Mouse (Mus musculus) limb, embryonic 11.5 days (tissue): ENCODE measurements around the gene Bicral. TPM values are rescaled to one million over a fixed set of nuclear protein-coding genes. Genes with fewer than 3 reads are reported as not detected.
A peak's percentile ranks its signal among the peaks of the same experiment; 100 is the strongest.
"Not testable (repeated sequence)": the region's sequence is repeated elsewhere in the genome, so short reads cannot be mapped to it uniquely, and the experiment has no call there.

Experiments
- ATAC-seq: fragments of 200-750 bp; cut with Nextera tagmentation; 2 replicates; pipeline ENCODE4 v1.8.0; 2017; ENCODE audit warnings: low read depth; ENCODE audit not compliant: insufficient number of reproducible peaks, low FRiP score, low TSS enrichment
- DNase-seq: peaks from one replicate; pipeline ENCODE4 v3.0.0-alpha.2; 2015; ENCODE audit warnings: low spot score
- H3K27ac ChIP-seq: fragments of 300-500 bp; sonication (generic); replicated peaks from 2 replicates; pipeline ENCODE4 v1.5.1; 2014; ENCODE audit warnings: low read depth, mild to moderate bottlenecking, low read length
- H3K27me3 ChIP-seq: fragments of 300-500 bp; sonication (generic); 2 replicates; pipeline ENCODE4 v1.6.1; 2014; ENCODE audit warnings: mild to moderate bottlenecking, low read length, mixed read lengths; ENCODE audit not compliant: control insufficient read depth, insufficient read depth
- H3K36me3 ChIP-seq: fragments of 300-500 bp; sonication (generic); 2 replicates; pipeline ENCODE4 v1.6.1; 2014; ENCODE audit warnings: mild to moderate bottlenecking, low read length, moderate library complexity, mixed read lengths; ENCODE audit not compliant: control insufficient read depth, insufficient read depth
- H3K4me1 ChIP-seq: fragments of 300-500 bp; sonication (generic); 2 replicates; pipeline ENCODE4 v1.6.1; 2014; ENCODE audit warnings: low read length, mixed read lengths; ENCODE audit not compliant: control insufficient read depth, insufficient read depth
- H3K4me2 ChIP-seq: fragments of 300-500 bp; sonication (generic); 2 replicates; pipeline ENCODE4 v1.6.1; 2014; ENCODE audit warnings: low read depth, mild to moderate bottlenecking, moderate library complexity; ENCODE audit not compliant: severe bottlenecking
- H3K4me3 ChIP-seq: fragments of 300-500 bp; sonication (generic); 2 replicates; pipeline ENCODE4 v1.5.1; 2014; ENCODE audit warnings: low read depth, low read length
- H3K9ac ChIP-seq: fragments of 300-500 bp; sonication (generic); 2 replicates; pipeline ENCODE4 v1.6.1; 2014; ENCODE audit warnings: mild to moderate bottlenecking, low read length
- H3K9me3 ChIP-seq: fragments of 300-500 bp; sonication (generic); 2 replicates; pipeline ENCODE4 v1.6.1; 2016; ENCODE audit warnings: low read length; ENCODE audit not compliant: control insufficient read depth
- WGBS: fragments of 180-500 bp; shearing (Covaris S2); extraction: QIAGEN DNeasy Blood & Tissue Kit; methylation state at CpG from one replicate; pipeline ENCODE4 v1.1.7; 2014; 5-methylcytosine and 5-hydroxymethylcytosine counted together
- polyA plus RNA-seq: library from polyadenylated mRNA; unstranded; fragments of >200 nt; fragmentation: Nextera tagmentation; extraction: Ambion mirVana; gene quantifications from 2 replicates; pipeline ENCODE4 v1.2.1, GENCODE M21; 2014

Bicral gene
- polyA plus RNA-seq, 1 experiment from 2014 or later = 4.6 TPM

- Histone ChIP-seq H3K4me1 (peaks cover 9% of the 10 kb centered on the region), H3K36me3 (no peaks in the 10 kb centered on the region), H3K9me3 (no peaks in the 10 kb centered on the region), H3K27me3 (no peaks in the 10 kb centered on the region), H3K9ac (peak overlapping the region; percentile 100), H3K27ac (peak overlapping the region; percentile 100; the same call in 1 of the 2 replicates), H3K4me3 (peak overlapping the region; percentile 83), H3K4me2 (peak overlapping the region; percentile 72)
- peak; percentile 40 for DNase-seq
- no peak for ATAC-seq
- 76% methylated on average over 15 of the region's 15 CpGs for WGBS
Observed at GRCm38 (mm10) chr17:46855328-46856106, 2.8 kb downstream of the Bicral start.

GRCm38 (mm10) chr17:46854640-46855110 lies 3.6 kb downstream of the Bicral start:
- ATAC-seq = no peak
- 86% methylated on average over 8 of the region's 8 CpGs for WGBS
- H3K9ac ChIP-seq = no peak overlapping the region

DNA sequence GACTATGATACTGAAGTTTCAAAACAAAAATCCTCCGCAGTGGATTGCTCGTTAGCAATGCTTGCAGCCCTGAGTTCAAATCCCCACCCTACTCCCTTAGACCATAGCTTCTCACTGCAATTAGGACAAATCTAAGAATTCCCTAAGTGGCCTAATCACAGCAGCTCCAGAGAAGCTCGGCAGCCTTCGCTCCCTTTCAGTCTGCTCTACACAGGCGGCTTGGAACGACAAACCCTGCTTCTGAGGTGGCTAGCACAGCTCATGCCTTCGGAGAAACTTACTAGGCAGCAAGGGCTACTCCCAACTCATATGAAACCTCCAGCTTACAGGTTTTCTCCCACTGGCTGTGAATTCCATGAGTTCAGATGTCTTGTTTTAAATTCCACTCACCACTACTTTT lies 4.2 kb downstream of the Bicral start:
- H3K4me2 ChIP-seq = no peak overlapping the region
- H3K4me1 ChIP-seq = peaks cover 9% of the 10 kb centered on the region
- H3K27ac ChIP-seq = no peak overlapping the region
- DNase-seq = no peak
- no peaks in the 10 kb centered on the region for H3K36me3 ChIP-seq
- 82% methylated on average over 7 of the region's 7 CpGs for WGBS
- H3K4me3 ChIP-seq = no peak overlapping the region
- H3K27me3 ChIP-seq = no peaks in the 10 kb centered on the region
- ATAC-seq = no peak
- H3K9ac ChIP-seq = no peak overlapping the region
- no peaks in the 10 kb centered on the region for H3K9me3 ChIP-seq

More at GRCm38 (mm10) chr17:46854640-46855110, 3.6 kb downstream of the Bicral start:
- H3K4me3 ChIP-seq = peak overlapping the region; percentile 83; the same call in 1 of the 2 replicates
- H3K27ac ChIP-seq = peak overlapping the region; percentile 100; the same call in 1 of the 2 replicates
- peaks cover 9% of the 10 kb centered on the region for H3K4me1 ChIP-seq
- DNase-seq = no peak
- no peaks in the 10 kb centered on the region for H3K36me3 ChIP-seq
- H3K9me3 ChIP-seq = no peaks in the 10 kb centered on the region
- H3K4me2 ChIP-seq = no peak overlapping the region
- H3K27me3 ChIP-seq = no peaks in the 10 kb centered on the region

DNA sequence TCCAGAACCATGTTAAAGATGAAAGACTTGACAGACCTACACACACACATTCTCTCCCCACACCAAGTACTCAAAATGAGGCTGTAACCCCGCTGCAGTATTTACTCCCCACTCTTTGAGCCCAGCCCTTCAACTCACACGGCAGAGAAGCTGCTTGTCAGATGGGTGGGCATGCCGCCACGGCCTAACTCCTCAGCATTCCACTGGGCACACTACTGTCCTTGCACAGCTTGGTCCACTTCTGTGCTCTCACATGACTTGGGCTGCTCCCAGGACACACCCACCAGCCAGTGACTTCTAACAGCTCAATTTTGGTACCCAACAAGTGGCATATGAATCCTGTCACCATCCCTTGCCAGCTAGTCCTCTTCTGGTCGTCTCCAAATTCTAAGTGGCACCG lies 5.0 kb downstream of the Bicral start:
- DNase-seq (no peak), ATAC-seq (no peak)
- H3K4me2 ChIP-seq = no peak overlapping the region
- no peaks in the 10 kb centered on the region for H3K9me3 ChIP-seq
- peaks cover 9% of the 10 kb centered on the region for H3K4me1 ChIP-seq
- H3K4me3 ChIP-seq = no peak overlapping the region
- no peaks in the 10 kb centered on the region for H3K27me3 ChIP-seq
- H3K36me3 ChIP-seq = no peaks in the 10 kb centered on the region
- WGBS = 51% methylated on average over 6 of the region's 6 CpGs
- H3K27ac ChIP-seq = no peak overlapping the region
- no peak overlapping the region for H3K9ac ChIP-seq

DNA sequence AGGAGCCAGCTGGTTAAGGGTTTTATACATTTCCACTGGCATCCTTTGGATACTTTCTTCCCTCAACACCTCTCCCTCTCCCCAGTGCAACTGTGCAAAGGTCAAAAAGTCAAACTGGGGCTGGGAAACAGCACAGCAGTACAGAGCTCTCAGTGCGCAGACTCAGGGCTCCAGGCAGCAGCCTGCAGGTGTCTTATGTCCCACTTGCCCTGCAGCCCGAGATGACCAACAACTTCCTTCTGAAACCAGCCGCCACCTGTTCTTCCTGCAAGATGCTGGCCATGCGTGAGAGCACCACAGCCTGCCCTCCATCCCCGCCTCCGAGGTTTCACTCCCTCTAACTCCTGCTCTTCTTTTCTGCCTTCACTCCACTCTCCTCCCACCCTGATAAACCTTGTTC lies 5.6 kb downstream of the Bicral start:
- H3K36me3 ChIP-seq = no peaks in the 10 kb centered on the region
- ATAC-seq (no peak), DNase-seq (peak; percentile 72)
- peaks cover 9% of the 10 kb centered on the region for H3K4me1 ChIP-seq
- H3K9me3 ChIP-seq = no peaks in the 10 kb centered on the region
- H3K4me3 ChIP-seq = no peak overlapping the region
- no peak overlapping the region for H3K9ac ChIP-seq
- H3K4me2 ChIP-seq = no peak overlapping the region
- WGBS = 24% methylated on average over 6 of the region's 6 CpGs
- no peaks in the 10 kb centered on the region for H3K27me3 ChIP-seq
- H3K27ac ChIP-seq = 0 out of 2 replicates have a peak overlapping the region, but pooled peaks have one; percentile 36

- WGBS = 95% methylated on average over 7 of the region's 7 CpGs
- Histone ChIP-seq H3K4me2 (no peak overlapping the region), H3K4me1 (peaks cover 4% of the 10 kb centered on the region), H3K4me3 (no peak overlapping the region), H3K27ac (no peak overlapping the region), H3K27me3 (no peaks in the 10 kb centered on the region), H3K9ac (no peak overlapping the region), H3K36me3 (no peaks in the 10 kb centered on the region), H3K9me3 (no peaks in the 10 kb centered on the region)
- ATAC-seq (no peak), DNase-seq (no peak)
Observed at GRCm38 (mm10) chr17:46847206-46847605, 11.1 kb downstream of the Bicral start.

DNA sequence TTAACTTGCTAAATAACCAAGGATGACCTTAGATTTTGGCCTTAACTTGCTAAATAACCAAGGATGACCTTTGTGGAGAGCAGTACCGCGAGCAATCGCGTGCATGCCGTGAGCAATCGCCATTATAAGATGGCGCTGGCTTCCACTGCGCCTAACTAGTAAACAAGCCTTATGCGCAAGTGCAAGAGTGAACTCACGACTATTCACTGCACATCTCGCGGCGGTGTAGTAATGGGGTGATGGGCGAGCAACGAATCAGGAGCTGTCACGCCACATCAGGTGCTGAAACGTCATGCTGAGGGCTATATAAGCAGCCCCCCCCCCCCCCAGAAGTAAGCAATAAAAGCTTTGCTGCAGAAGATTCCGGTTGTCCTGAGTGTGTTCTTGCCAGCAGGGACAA lies 11.7 kb downstream of the Bicral start:
- DNase-seq, ATAC-seq: not testable (repeated sequence)
- 91% methylated on average over 18 of the region's 18 CpGs for WGBS

GRCm38 (mm10) chr17:46845262-46845661 lies 13.0 kb downstream of the Bicral start:
- Histone ChIP-seq H3K9me3 (no peaks in the 10 kb centered on the region), H3K4me3 (no peak overlapping the region), H3K4me2 (no peak overlapping the region), H3K27ac (no peak overlapping the region), H3K4me1 (peaks cover 4% of the 10 kb centered on the region), H3K9ac (no peak overlapping the region), H3K27me3 (no peaks in the 10 kb centered on the region), H3K36me3 (no peaks in the 10 kb centered on the region)
- WGBS = 71% methylated on average over 12 of the region's 12 CpGs
- DNase-seq (no peak), ATAC-seq (no peak)

More for the DNA sequence above, 11.7 kb downstream of the Bicral start:
- H3K27ac ChIP-seq, H3K27me3 ChIP-seq, H3K4me3 ChIP-seq, H3K4me1 ChIP-seq, H3K4me2 ChIP-seq, H3K9me3 ChIP-seq, H3K36me3 ChIP-seq, H3K9ac ChIP-seq: not testable (repeated sequence)
